Mouse (Mus musculus): ENCODE measurements around the gene Tmem121.

Tmem121 gene

GRCm38 (mm10) chr12:113185442-113186291 is at the start of gene Tmem121:
TSS of gene Tmem121 (plus strand) at chr12:113185930.
- DNase-seq (ENCODE audit: low read depth), result no peak

- DNase-seq (ENCODE audit: low read depth), result no peak
These were observed 49.2 kb upstream of the Tmem121 start for GRCm38 (mm10) chr12:113136492-113137020.

- no peak for DNase-seq (ENCODE audit: low read depth)
These were observed 48.2 kb upstream of the Tmem121 start for GRCm38 (mm10) chr12:113137260-113138213.

- DNase-seq (ENCODE audit: low read depth), result no peak
These were observed 47.4 kb upstream of the Tmem121 start for GRCm38 (mm10) chr12:113138291-113138690.

- no peak for DNase-seq (ENCODE audit: low read depth)
These were observed 46.5 kb upstream of the Tmem121 start for GRCm38 (mm10) chr12:113138901-113139864.

GRCm38 (mm10) chr12:113139908-113140615 is 45.7 kb upstream of the Tmem121 start, which contains the start of gene Crip2:
TSS of gene Crip2 (plus strand) at chr12:113140236.
- DNase-seq (ENCODE audit: low read depth), result peak; percentile 81

- no peak for DNase-seq (ENCODE audit: low read depth)
These were observed 44.9 kb upstream of the Tmem121 start for GRCm38 (mm10) chr12:113140616-113141411.

GRCm38 (mm10) chr12:113141531-113141973 is 44.2 kb upstream of the Tmem121 start:
- DNase-seq (ENCODE audit: low read depth), result no peak

GRCm38 (mm10) chr12:113142021-113142975 is 43.4 kb upstream of the Tmem121 start:
- no peak for DNase-seq (ENCODE audit: low read depth)

- DNase-seq (ENCODE audit: low read depth), result no peak
These were observed 42.6 kb upstream of the Tmem121 start for GRCm38 (mm10) chr12:113143164-113143563.

GRCm38 (mm10) chr12:113144001-113144756 is 41.6 kb upstream of the Tmem121 start:
- no peak for DNase-seq (ENCODE audit: low read depth)

GRCm38 (mm10) chr12:113144886-113145285 is 40.8 kb upstream of the Tmem121 start:
- no peak for DNase-seq (ENCODE audit: low read depth)

GRCm38 (mm10) chr12:113145591-113145990 is 40.1 kb upstream of the Tmem121 start:
- no peak for DNase-seq (ENCODE audit: low read depth)

GRCm38 (mm10) chr12:113146112-113147057 is 39.3 kb upstream of the Tmem121 start, which contains the start of gene Crip1:
TSS of gene Crip1 (plus strand) at chr12:113146316.
- DNase-seq (ENCODE audit: low read depth), result peak; percentile 71

GRCm38 (mm10) chr12:113147481-113147880 is 38.2 kb upstream of the Tmem121 start:
- no peak for DNase-seq (ENCODE audit: low read depth)

GRCm38 (mm10) chr12:113148381-113149035 is 37.2 kb upstream of the Tmem121 start:
- peak; percentile 67 for DNase-seq (ENCODE audit: low read depth)
